Mouse (Mus musculus) yolk sac, embryonic 10.5 days (tissue): ENCODE results near the gene Rab3c.
A peak's percentile ranks its signal among the peaks of the same experiment; 100 is the strongest.

Experiments used
- DNase-seq: peaks from one replicate; pipeline ENCODE4 v3.0.0-alpha.2; 2017; ENCODE audit warnings: low spot score

Rab3c gene

GRCm38 (mm10) chr13:110280563-110281144 is at the start of gene Rab3c:
TSS of gene Rab3c (minus strand) at chr13:110280996.
- no peak for DNase-seq

- no peak for DNase-seq
Measured at GRCm38 (mm10) chr13:110318746-110319145, 38.0 kb upstream of the Rab3c start.

- DNase-seq, result no peak
Measured at GRCm38 (mm10) chr13:110307188-110307587, 26.4 kb upstream of the Rab3c start.

- no peak for DNase-seq
Measured at GRCm38 (mm10) chr13:110297112-110297511, 16.3 kb upstream of the Rab3c start.

GRCm38 (mm10) chr13:110288499-110288898 is 7.7 kb upstream of the Rab3c start:
- no peak for DNase-seq

DNA sequence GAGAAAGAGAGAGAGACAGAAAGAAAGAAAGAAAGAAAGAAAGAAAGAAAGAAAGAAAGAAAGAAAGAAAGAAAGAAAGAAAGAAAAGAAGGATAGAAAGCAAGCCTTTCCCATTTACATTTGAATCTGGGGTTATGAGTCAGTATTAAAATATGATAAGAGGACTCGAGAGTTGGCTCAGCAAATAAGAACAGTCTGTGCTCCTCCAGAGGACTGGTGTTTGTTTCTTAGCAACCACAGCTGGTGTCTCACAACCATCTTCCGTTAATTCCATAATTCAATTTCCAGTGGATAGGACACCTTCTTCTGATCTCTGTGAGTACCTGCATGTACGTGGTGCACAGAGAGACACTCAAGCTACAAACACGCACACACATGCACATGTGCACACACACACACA is 3.0 kb upstream of the Rab3c start:
- no peak for DNase-seq

DNA sequence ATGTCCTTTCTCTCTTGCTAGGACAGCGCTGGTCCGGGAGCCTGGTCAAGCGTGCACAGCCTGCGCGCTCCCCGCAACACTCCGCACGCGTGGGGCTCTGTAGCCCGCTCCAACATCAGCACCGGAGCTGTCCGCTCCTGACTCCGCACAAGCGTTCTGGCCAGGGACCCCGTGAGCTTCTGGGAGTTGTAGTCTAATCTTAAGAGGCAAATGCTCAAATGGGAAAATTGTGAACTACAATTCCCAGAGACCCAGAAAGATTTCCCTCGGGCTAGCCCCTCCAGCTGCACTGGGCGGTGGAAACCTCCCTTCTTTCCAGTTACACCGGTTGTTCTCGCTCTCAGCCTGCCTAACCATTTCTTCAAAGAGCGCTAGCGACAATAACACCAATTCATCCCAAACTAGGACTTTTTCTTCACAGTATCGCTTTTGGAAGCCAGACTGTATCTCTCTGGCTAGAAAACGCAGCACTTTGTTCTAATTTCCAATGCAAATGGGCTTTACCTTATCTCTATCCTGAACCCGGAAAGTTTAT is 701 bp downstream of the Rab3c start:
- peak; percentile 54 for DNase-seq

- DNase-seq, result no peak
Measured at GRCm38 (mm10) chr13:110278976-110279736, 1.6 kb downstream of the Rab3c start.

- no peak for DNase-seq
Measured at GRCm38 (mm10) chr13:110277709-110278108, 3.1 kb downstream of the Rab3c start.

- DNase-seq, result no peak
Measured at GRCm38 (mm10) chr13:110275471-110275870, 5.3 kb downstream of the Rab3c start.

GRCm38 (mm10) chr13:110260649-110261048 is 20.1 kb downstream of the Rab3c start:
- DNase-seq, result no peak

GRCm38 (mm10) chr13:110251453-110251852 is 29.3 kb downstream of the Rab3c start:
- DNase-seq, result no peak

- DNase-seq, result no peak
Measured at GRCm38 (mm10) chr13:110248481-110248880, 32.3 kb downstream of the Rab3c start.

DNA sequence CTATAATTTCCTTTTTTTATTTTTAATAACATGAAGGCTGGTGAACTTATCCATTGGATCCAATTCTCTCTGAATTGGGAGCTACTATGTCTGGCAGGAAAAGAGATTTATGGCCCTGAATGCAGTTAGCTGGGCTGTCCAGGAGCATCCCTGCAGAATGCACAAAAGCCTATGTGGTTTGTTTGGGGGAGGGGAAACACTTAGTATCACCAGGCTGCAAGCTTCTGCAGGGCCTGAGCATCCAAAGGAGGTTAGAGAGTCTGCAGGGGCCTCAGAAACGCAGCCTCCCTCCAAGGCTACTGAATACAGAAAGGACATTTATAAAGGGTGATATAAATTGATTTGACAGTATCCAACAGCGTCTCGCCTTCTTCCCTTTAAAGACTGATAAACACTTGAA is 41.8 kb downstream of the Rab3c start:
- DNase-seq, result no peak

DNA sequence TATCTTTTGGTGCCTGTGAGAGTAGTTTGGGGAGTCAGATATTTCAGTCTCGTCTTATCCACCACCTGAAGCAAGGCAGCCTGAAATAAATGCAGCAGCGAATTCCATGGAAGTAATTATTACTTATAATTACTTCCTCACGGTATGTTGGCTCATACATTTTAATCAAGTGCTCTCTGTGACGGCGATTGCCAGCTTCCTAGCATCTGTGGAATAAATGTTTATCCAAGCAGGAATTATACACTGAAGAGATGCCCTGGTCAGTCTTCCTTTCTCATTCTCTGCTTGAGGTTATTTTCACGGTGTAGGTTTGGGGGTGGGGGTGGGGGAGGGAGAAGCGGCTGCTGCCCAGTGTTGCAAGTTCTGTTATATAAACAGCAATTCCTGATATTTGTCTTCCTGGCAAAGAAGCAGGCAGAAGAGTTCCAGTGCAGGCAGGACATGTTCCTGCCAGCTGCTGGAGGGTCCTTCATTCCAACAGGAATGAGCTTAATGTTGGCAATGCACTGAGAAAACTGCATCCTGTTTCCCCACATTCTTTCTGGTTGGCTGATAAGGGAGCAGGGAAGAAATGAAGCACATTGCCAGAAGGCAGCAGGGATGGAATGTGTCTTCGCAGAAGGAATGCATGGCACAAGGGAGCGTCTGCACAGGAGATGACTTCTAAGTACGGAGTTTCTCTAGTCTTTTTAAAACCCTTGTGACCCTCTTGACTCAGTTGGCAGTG is 43.4 kb downstream of the Rab3c start:
- peak; percentile 31 for DNase-seq

DNA sequence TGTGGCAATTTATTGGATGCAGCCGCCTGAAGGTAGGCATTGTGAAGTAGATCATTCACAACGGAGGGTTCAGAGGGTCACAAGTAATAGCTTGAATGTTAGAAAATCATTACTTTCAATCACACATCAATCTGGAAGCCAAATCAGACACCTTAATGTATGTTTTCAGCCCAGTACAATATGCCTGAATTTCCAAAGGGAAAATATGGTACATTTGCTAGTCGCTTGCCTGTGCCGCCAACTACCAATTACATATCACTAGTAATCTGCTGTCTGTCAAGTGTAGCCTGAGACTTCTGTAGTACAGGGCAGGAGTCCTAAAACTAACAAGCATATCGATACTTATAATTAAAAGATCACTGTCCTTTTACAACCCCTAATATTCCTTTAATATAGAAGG is 47.4 kb downstream of the Rab3c start:
- DNase-seq, result no peak

- no peak for DNase-seq
Measured at GRCm38 (mm10) chr13:110231086-110231688, 49.6 kb downstream of the Rab3c start.

DNA sequence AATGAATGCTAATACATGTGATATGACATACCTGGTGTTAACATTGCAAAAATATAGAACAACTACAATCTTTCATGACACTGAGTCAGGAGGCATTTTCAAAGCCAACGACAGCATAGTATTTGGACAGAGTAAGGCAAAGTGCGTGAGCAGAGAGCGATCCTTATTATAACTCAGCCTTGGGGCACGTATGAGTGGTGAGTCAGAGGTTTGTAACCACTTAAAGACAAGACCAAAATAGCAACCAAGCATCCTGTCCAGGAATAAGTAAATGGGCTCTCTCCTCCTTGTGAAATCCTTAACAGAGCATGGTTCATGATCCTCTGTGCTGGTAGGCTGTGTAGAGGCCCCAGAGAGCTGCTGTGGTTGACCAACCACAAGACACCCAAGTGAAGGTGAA is 50.8 kb downstream of the Rab3c start:
- no peak for DNase-seq

GRCm38 (mm10) chr13:110219195-110219594 is 61.6 kb downstream of the Rab3c start:
- no peak for DNase-seq

GRCm38 (mm10) chr13:110218497-110218896 is 62.3 kb downstream of the Rab3c start:
- DNase-seq, result no peak

GRCm38 (mm10) chr13:110211526-110212075 is 69.2 kb downstream of the Rab3c start:
- no peak for DNase-seq

DNA sequence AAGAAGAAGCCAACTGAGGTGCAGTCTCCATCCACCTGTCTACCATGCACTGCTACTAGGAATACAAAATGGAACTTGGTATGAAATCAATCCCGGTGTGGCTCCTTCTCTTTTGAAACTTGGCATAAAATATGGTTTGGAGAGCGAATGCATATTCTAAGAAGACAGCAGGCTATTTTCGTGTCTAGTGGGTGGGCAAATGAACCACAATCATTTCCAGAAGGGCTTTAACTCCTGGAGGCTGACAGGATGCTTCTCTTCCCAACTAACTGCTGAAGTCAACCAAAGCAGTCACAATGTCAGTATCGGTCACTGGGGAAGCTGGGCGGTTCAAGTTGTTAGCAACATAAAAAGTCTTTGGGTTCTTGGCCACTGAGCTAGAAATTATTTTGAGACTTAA is 81.9 kb downstream of the Rab3c start:
- no peak for DNase-seq
